Mouse (Mus musculus) small intestine, adult 2 months (tissue): ENCODE data around the gene Abhd12.

Experiments
- CTCF ChIP-seq: fragments of 200-500 bp; IDR thresholded peaks from 2 replicates; pipeline ENCODE4 v1.5.1; 2012; ENCODE audit warnings: low read depth, mild to moderate bottlenecking, control low read depth, inconsistent platforms, low read length, moderate library complexity, mixed read lengths; ENCODE audit not compliant: insufficient replicate concordance, insufficient read length; ENCODE audit errors: extremely low read depth
- POLR2A ChIP-seq: fragments of 200-500 bp; IDR thresholded peaks from 2 replicates; pipeline ENCODE4 v1.6.1; 2012; ENCODE audit warnings: low read depth, mild to moderate bottlenecking, control low read depth, inconsistent platforms, low read length, moderate library complexity

- TF ChIP-seq POLR2A (no peak), CTCF (no peak)
Observed at GRCm38 (mm10) chr2:150923026-150923425, 18.5 kb upstream of the Abhd12 start.
